Mouse (Mus musculus) layer of hippocampus, adult 18-20 months (tissue): ENCODE data around the gene Dgat2l6. TPM values are rescaled to one million over a fixed set of nuclear protein-coding genes. Genes with fewer than 3 reads are reported as not detected.

ENCODE experiments used
- DNase-seq, 2 experiments: peaks; one replicate each; pipeline ENCODE4 v3.0.0; 2022; ENCODE audit warnings: low spot score in 2 of 2
- long read RNA-seq: library from polyadenylated mRNA; stranded (forward); transcript quantifications from one replicate; pipeline ENCODE4 v2.0.0, GENCODE M21; 2021
- total RNA-seq, 2 experiments: library from RNA; stranded (reverse); gene quantifications; 2 replicates each; pipeline ENCODE4 v1.2.3; 2021

The Dgat2l6 gene
- total RNA-seq = under 1 TPM; 0.43 to 0.45 TPM
- long read RNA-seq, partial matches to known transcripts = 1 of 1 reads
- long read RNA-seq, other reads (novel, unspliced or antisense) = 0 of 1 reads

DNA sequence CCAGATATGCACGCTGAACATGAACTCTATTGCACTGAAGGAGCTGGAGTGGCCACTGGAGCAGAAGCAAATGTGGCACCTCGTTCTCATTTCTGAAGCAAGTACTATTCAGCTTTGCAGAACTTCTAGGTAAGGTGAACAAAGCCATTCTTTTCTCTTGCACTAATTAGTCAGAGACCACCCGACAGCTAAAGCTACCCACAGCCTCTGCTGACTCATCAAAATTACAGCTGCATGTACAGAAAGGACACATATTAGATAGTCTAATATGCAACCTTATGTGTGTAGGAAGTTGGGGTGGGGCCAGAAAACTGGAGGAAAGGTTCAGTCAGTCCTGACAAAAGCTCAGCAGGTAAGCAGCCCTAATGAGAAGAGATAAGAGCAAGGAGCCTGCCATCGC, at the start of gene Dgat2l6:
TSS of gene Dgat2l6 (plus strand) at position 368 of the 400 bp plus-strand sequence.
- DNase-seq = no peak

DNA sequence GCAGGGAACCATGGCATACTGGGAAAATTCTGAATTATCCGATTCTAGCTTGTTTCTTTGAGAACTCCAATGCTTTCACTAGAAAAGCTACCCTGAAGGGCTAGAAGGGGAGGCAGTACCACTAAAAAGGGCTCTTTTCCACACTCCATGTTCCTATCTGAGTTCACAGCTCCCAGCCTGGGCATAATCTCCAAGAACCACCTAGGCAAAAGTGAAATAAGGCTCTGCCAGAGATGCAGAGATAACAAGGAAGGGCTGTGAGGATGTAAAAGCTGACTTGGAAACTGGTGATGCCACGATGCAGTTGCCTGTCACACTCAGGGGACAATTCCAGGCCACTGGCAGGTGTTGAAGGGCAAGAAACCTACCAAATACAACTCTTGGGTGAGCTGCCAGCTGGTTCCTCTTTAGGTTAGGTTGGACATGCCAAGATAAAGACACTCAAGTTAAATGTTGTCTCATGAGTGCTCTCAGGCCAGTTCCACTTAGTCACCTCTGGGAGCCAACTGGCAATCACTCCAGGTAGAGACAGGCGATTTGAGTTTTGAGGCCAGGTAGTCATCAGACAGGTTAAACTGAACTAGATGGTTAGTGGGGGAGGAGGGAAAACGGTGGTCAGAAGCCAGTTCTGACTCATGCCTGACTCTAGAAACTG, 48.9 kb upstream of the Dgat2l6 start:
- no peak for DNase-seq

GRCm38 (mm10) chrX:100480317-100480716, 44.3 kb upstream of the Dgat2l6 start:
- peak; percentile 17 to 53 for DNase-seq

DNA sequence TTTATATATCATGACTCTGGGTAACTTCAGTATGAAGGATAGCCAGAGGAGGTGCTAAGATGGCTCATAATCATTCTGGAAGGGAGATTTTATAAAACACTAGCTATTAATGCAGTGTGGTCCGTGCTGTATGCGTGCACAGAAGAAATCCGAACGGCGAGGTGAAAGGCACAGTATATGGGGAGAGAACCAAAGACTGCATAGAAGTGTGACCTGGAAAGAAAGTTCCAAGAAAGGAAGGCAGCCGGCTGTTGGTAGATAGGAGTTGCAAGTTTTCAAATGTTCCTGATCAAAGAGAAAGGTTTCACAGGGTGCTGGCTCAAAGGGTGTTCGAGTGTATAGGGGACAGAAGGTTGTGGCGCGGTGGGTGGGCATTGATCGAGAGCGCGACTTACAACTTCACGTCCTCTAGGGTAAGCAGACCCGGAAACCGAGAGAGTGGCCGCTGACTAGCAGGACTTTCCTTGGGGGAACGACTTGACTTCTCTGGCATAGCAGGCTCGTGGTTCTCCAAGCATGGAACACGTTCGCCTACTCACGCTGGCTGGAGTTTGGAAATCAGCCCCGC, 31.1 kb upstream of the Dgat2l6 start:
- DNase-seq = no peak

DNA sequence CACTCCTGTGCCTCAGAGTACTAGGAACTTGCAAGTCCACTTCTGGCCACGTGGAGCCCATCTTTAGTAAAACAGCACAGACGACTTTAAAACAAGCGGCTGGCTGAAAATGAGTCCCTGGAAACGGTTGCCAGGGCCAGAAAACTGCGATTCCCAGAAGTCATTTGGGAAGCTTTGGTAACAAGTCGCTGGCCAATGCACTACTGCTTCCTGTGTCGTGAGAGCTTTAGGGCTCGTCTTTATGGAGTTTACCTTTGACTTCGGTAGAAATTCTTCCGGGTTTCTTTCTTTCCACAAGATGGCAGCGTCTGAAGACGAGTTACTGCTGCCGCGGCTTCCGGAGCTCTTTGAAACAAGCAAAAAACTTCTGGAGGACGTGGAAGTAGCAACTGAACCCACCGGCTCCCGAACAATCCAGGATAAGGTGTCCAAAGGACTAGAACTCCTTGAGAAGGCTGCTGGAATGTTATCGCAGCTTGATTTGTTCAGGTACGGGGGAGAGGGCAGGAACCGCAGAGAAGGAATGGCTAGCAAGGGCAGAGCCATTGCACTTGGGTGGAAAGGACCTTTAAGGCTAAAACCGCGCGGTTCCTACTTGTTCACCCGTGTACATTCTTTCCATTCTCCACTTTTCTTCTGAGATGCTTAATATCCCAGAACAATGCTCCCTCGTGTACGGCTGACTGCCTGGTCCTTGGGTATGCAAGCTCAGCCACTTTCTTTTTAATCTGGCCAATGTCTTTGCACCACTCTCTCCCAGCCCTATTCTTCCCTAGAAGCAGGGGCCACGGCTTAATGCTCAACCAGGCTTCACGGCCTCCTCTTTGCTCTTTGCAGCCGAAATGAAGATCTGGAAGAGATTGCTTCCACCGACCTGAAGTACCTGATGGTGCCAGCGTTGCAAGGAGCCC, 30.3 kb upstream of the Dgat2l6 start, which contains the start of gene Igbp1:
TSS of gene Igbp1 (plus strand) at position 224 of the 911 bp plus-strand sequence.
- peak; percentile 78 to 84 for DNase-seq

DNA sequence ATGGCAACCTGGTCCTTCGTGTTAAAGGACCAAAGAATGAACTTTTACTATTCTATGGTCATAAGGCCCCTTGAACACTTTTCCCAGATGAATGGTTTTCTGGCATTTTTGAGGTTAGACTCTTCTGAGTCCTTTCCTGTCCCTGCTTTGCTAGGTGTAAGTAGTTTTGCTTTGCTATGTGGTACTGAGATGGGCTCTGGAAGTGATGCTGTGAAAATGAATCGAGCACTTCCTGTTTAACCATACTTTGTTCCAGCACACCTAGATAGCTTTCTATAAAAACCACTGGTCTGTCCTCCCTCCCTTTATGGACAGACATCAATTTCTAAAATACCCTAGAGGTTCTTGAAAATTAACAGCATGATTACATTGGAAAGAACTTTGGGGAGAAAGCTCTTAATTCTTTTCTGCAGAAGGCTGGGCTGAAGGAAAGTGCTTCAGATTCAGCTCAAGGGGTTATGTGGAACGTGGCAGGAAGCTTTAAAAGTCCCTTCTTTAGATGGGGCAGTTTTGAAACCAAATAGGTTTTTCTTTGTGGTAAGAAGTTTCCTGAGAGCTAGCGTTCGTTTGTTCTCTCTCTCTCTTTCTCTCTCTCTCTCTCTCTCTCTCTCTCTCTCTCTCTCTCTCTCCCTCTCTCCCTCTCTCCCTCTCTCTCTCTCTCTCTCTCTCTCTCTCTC, 20.3 kb upstream of the Dgat2l6 start:
- no peak for DNase-seq

- DNase-seq = no peak
These were observed 16.5 kb upstream of the Dgat2l6 start for GRCm38 (mm10) chrX:100508164-100508563.

DNA sequence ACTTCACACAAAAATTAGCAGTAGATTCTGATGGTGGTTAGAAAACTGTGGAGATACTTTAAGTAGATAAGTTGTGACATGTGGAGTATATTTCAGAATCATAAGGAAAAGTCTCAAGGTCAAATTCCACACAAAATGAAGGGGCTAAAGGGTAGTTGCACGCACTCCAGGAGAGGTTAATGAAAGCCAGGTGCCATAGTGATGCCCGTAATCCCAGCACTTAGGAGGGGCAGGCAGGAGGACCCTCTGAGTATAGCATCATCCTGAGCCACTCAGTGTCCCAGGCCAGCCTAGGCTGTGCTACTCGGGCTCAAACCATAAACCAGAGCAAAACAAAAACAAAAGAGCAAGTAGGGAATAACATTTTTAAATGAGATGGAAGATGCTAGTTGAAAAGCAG, 14.7 kb upstream of the Dgat2l6 start:
- DNase-seq = no peak

DNA sequence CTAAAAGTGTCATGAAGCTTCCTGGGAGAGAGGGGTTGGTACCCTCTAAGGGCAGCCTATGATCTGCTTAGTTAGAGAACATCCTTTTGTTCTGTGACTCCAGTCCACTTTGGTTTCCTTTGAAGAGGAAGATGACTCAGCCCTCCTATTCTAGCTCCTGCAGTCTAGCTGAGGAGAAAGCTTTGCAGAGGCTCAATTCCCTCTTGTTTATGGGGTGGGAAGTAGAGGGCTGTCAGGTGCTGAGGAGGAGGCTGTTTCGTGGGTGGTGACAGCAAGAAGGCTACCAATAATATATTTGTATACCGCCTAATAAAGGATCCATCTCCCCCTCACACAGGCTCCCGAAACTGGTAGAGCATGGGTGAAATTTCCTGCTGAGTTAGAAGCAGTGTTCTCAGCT, 8.0 kb upstream of the Dgat2l6 start:
- DNase-seq = no peak

DNA sequence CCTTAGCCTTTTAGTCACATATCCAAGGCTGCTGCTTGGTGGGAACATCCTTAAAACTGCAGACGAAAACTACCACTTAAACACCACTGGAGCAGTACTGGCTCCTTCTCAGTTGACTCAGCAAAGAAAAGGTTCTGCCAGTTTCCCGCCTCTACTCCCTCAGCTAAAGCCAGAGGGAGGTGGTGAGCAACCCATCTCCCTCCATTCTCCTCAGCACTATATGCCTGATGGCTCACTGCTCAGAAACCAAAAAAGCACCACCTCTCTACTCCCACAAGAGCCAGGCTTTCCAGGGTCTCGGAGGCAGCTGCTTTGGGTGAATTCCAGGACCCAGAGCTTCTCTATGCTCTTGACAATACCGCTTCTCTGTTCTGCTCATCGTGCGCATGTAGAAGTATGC, 7.0 kb upstream of the Dgat2l6 start:
- DNase-seq = peak; percentile 28 to 34

GRCm38 (mm10) chrX:100518532-100518931, 6.1 kb upstream of the Dgat2l6 start:
- no peak for DNase-seq

DNA sequence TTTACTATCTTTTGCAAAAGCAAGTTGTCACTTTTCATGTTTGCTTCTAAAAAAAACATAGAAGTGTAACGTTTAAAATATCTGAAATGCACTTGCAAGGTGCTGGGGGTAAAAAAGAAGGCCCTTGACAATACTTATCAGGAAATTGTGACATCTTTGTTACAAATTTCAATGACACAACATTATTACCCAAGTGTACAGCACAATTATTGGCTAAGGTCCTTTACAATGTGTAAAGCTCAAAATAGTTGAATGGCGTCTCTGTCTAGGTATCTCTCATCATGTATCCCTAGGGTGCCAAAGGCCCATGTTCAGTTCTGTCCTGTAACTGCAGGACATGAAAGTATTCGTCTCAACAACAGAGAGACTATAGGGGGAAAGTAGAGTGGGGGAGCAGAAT, 31.4 kb downstream of the Dgat2l6 start:
- DNase-seq = no peak

GRCm38 (mm10) chrX:100565696-100566095, 41.1 kb downstream of the Dgat2l6 start:
- DNase-seq = peak in 1 of 2 experiments; percentile 3

DNA sequence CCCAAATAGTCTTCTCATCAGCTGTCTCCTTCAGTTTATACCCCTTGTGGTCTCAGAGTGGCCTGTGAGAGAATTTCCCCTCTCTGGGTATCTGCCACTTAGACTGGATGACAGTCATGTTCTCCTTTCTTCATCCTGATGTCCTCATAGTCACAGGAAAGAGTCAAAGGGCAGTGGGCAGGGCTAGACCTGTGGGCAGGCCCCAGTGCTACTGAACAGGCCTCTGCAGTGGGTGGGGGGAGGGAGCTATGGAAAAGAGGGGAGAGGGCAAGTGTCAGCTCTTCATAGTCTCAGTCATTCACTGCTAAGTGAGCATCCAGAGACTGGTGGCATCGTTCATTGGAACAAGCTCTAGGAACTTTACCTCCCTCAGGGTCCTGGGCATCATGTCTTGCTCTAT, 47.3 kb downstream of the Dgat2l6 start, which contains the start of gene Awat1:
TSS of gene Awat1 (plus strand) at position 301 of the 400 bp plus-strand sequence.
- no peak for DNase-seq

GRCm38 (mm10) chrX:100594791-100595190, 70.2 kb downstream of the Dgat2l6 start, which contains the start of gene P2ry4:
TSS of gene P2ry4 (minus strand) at chrX:100594869.
- no peak for DNase-seq

Other genes starting within 250 kb of the Dgat2l6 start
- not detected for gene Otud6a, start 95.8 kb upstream of the Dgat2l6 start, total RNA-seq
- gene Awat2, start 82.1 kb upstream of the Dgat2l6 start, total RNA-seq = not detected
- 10 to 100 TPM; 38.1 to 39.6 TPM for gene Igbp1, start 30.5 kb upstream of the Dgat2l6 start, total RNA-seq
- gene Awat1, start 47.4 kb downstream of the Dgat2l6 start, total RNA-seq = not detected
- gene P2ry4, start 70.0 kb downstream of the Dgat2l6 start, total RNA-seq = under 1 TPM in 1 of 2 experiments, not detected in 1; 0.07 TPM
- gene Arr3, start 80.7 kb downstream of the Dgat2l6 start, total RNA-seq = under 1 TPM; 0.84 to 0.92 TPM
- gene Kif4, start 100.9 kb downstream of the Dgat2l6 start, total RNA-seq = under 1 TPM; 0.43 to 0.50 TPM
- 10 to 100 TPM; 41.6 to 43.5 TPM for gene Pdzd11, start 101.7 kb downstream of the Dgat2l6 start, total RNA-seq
- gene Gdpd2, start 205.0 kb downstream of the Dgat2l6 start, total RNA-seq = 10 to 100 TPM in 1 of 2 experiments, 1 to 10 TPM in 1; 8.2 to 14.9 TPM
- gene Dlg3, start 242.9 kb downstream of the Dgat2l6 start, total RNA-seq = 100 to 1,000 TPM; 149 to 153 TPM